Mouse (Mus musculus) monocyte, adult 2 months (primary cell): ENCODE measurements at regions not wholly inside any gene's neighbourhood (a gene's known extent, or its start where the extent isn't known, plus 50 kb on each side); places are given as distances from the start of the nearest gene placed in this dataset.
"Not testable (repeated sequence)": the region's sequence is repeated elsewhere in the genome, so short reads cannot be mapped to it uniquely, and the experiment has no call there.

Experiments used
- DNase-seq, 2 experiments: peaks; one replicate each; pipeline ENCODE4 v3.0.0; 2022; ENCODE audit warnings: low spot score in 2 of 2, low read depth in 1 of 2

- no peak for DNase-seq
Observed at GRCm38 (mm10) chr9:43857988-43858387, 114.2 kb downstream of the Nectin1 start.

GRCm38 (mm10) chr9:43858761-43859160 lies 115.0 kb downstream of the Nectin1 start:
- no peak for DNase-seq

GRCm38 (mm10) chr9:43860264-43860663 lies 116.5 kb downstream of the Nectin1 start:
- DNase-seq: no peak

- no peak for DNase-seq
Observed at GRCm38 (mm10) chr9:43861375-43861774, 117.6 kb downstream of the Nectin1 start.

- not testable (repeated sequence) for DNase-seq
Observed at GRCm38 (mm10) chr9:43862034-43862433, 118.2 kb downstream of the Nectin1 start.

- DNase-seq: no peak
Observed at GRCm38 (mm10) chr9:43863609-43864397, 120.0 kb downstream of the Nectin1 start.

GRCm38 (mm10) chr9:43866802-43867201 lies 123.0 kb downstream of the Nectin1 start:
- no peak for DNase-seq

GRCm38 (mm10) chr9:43873841-43874240 lies 130.1 kb downstream of the Nectin1 start:
- no peak for DNase-seq

- DNase-seq: no peak
Observed at GRCm38 (mm10) chr9:43874332-43874731, 130.5 kb downstream of the Nectin1 start.

GRCm38 (mm10) chr9:43879220-43879968 lies 135.6 kb downstream of the Nectin1 start:
- DNase-seq: no peak

- DNase-seq: no peak
Observed at GRCm38 (mm10) chr9:43879969-43880396, 136.2 kb downstream of the Nectin1 start.

GRCm38 (mm10) chr9:43893086-43893485 lies 149.3 kb downstream of the Nectin1 start:
- DNase-seq: no peak

- DNase-seq: no peak
Observed at GRCm38 (mm10) chr9:43899239-43899638, 143.9 kb upstream of the Thy1 start.

GRCm38 (mm10) chr9:43908325-43908724 lies 134.9 kb upstream of the Thy1 start:
- DNase-seq: no peak

- DNase-seq: no peak
Observed at GRCm38 (mm10) chr9:43915015-43915414, 128.2 kb upstream of the Thy1 start.

GRCm38 (mm10) chr9:43917467-43917866 lies 125.7 kb upstream of the Thy1 start:
- DNase-seq: no peak

- DNase-seq: no peak
Observed at GRCm38 (mm10) chr9:43919010-43919409, 124.2 kb upstream of the Thy1 start.

- peak in 1 of 2 experiments; percentile 8 for DNase-seq
Observed at GRCm38 (mm10) chr9:43920053-43920754, 123.0 kb upstream of the Thy1 start.

GRCm38 (mm10) chr9:43922231-43922630 lies 121.0 kb upstream of the Thy1 start:
- no peak for DNase-seq

- no peak for DNase-seq
Observed at GRCm38 (mm10) chr9:43923088-43923487, 120.1 kb upstream of the Thy1 start.

GRCm38 (mm10) chr9:43924795-43925194 lies 118.4 kb upstream of the Thy1 start:
- no peak for DNase-seq
